Mouse (Mus musculus) hindbrain, embryonic 13.5 days (tissue): ENCODE results near the gene Sdr39u1. TPM values are rescaled to one million over a fixed set of nuclear protein-coding genes. Genes with fewer than 3 reads are reported as not detected.

Source experiments
- polyA plus RNA-seq: library from polyadenylated mRNA; unstranded; fragments of >200 nt; fragmentation: Nextera tagmentation; extraction: Ambion mirVana; gene quantifications from 2 replicates; pipeline ENCODE4 v1.2.1, GENCODE M21; 2015

Gene Sdr39u1
- polyA plus RNA-seq, 1 experiment from 2014 or later = 124 TPM

Other genes with a start within 250 kb of the Sdr39u1 start
- 74.7 and 77.5 TPM in 2 replicates for gene Mdp1, start 239.8 kb downstream of the Sdr39u1 start, polyA plus RNA-seq
- 51.1 and 52.9 TPM in 2 replicates for gene Gmpr2, start 228.4 kb downstream of the Sdr39u1 start, polyA plus RNA-seq
- gene Nedd8, start 228.2 kb downstream of the Sdr39u1 start, polyA plus RNA-seq = 585 and 628 TPM in 2 replicates
- 28.0 and 31.8 TPM in 2 replicates for gene Tinf2, start 218.5 kb downstream of the Sdr39u1 start, polyA plus RNA-seq
- 0.19 and 0.47 TPM in 2 replicates for gene Tgm1, start 186.4 kb downstream of the Sdr39u1 start, polyA plus RNA-seq
- gene Rabggta, start 178.0 kb downstream of the Sdr39u1 start, polyA plus RNA-seq = 56.4 and 57.0 TPM in 2 replicates
- 77.4 and 79.2 TPM in 2 replicates for gene Dhrs1, start 154.6 kb downstream of the Sdr39u1 start, polyA plus RNA-seq
- 28.7 and 33.5 TPM in 2 replicates for gene Nop9, start 154.6 kb downstream of the Sdr39u1 start, polyA plus RNA-seq
- 0.25 TPM in 2 replicates for gene Cideb, start 141.8 kb downstream of the Sdr39u1 start, polyA plus RNA-seq
- 0.43 and 0.56 TPM in 2 replicates for gene Ltb4r2, start 138.9 kb downstream of the Sdr39u1 start, polyA plus RNA-seq
- gene Ltb4r1, start 134.3 kb downstream of the Sdr39u1 start, polyA plus RNA-seq = 0.32 and 0.74 TPM in 2 replicates
- 5.3 and 6.0 TPM in 2 replicates for gene Adcy4, start 116.2 kb downstream of the Sdr39u1 start, polyA plus RNA-seq
- gene Ripk3, start 111.4 kb downstream of the Sdr39u1 start, polyA plus RNA-seq = 2.6 and 3.7 TPM in 2 replicates
- 10.8 and 12.0 TPM in 2 replicates for gene Nfatc4, start 77.1 kb downstream of the Sdr39u1 start, polyA plus RNA-seq
- 11.7 and 11.9 TPM in 2 replicates for gene Nynrin, start 46.3 kb downstream of the Sdr39u1 start, polyA plus RNA-seq
- gene Cbln3, start 15.9 kb downstream of the Sdr39u1 start, polyA plus RNA-seq = 0.14 and 0.27 TPM in 2 replicates
- gene Khnyn, start 15.3 kb downstream of the Sdr39u1 start, polyA plus RNA-seq = 10.0 and 11.1 TPM in 2 replicates
- gene Cma1, start 44.4 kb upstream of the Sdr39u1 start, polyA plus RNA-seq = 0.43 TPM in 1 of 2 replicates, not detected in the other
- gene Cma2, start 50.7 kb upstream of the Sdr39u1 start, polyA plus RNA-seq = not detected in 2 replicates
- gene Mcpt1, start 117.7 kb upstream of the Sdr39u1 start, polyA plus RNA-seq = not detected in 2 replicates
- not detected in 2 replicates for gene Mcpt9, start 130.2 kb upstream of the Sdr39u1 start, polyA plus RNA-seq
- not detected in 2 replicates for gene Mcpt2, start 141.7 kb upstream of the Sdr39u1 start, polyA plus RNA-seq
- not detected in 2 replicates for gene Mcpt4, start 162.0 kb upstream of the Sdr39u1 start, polyA plus RNA-seq
- gene Mcpt8, start 185.0 kb upstream of the Sdr39u1 start, polyA plus RNA-seq = not detected in 2 replicates
- gene Ctsg, start 202.3 kb upstream of the Sdr39u1 start, polyA plus RNA-seq = not detected in 2 replicates
- gene Gzme, start 220.3 kb upstream of the Sdr39u1 start, polyA plus RNA-seq = not detected in 2 replicates
- not detected in 2 replicates for gene Gzmd, start 232.3 kb upstream of the Sdr39u1 start, polyA plus RNA-seq